In the genomic region with DNA sequence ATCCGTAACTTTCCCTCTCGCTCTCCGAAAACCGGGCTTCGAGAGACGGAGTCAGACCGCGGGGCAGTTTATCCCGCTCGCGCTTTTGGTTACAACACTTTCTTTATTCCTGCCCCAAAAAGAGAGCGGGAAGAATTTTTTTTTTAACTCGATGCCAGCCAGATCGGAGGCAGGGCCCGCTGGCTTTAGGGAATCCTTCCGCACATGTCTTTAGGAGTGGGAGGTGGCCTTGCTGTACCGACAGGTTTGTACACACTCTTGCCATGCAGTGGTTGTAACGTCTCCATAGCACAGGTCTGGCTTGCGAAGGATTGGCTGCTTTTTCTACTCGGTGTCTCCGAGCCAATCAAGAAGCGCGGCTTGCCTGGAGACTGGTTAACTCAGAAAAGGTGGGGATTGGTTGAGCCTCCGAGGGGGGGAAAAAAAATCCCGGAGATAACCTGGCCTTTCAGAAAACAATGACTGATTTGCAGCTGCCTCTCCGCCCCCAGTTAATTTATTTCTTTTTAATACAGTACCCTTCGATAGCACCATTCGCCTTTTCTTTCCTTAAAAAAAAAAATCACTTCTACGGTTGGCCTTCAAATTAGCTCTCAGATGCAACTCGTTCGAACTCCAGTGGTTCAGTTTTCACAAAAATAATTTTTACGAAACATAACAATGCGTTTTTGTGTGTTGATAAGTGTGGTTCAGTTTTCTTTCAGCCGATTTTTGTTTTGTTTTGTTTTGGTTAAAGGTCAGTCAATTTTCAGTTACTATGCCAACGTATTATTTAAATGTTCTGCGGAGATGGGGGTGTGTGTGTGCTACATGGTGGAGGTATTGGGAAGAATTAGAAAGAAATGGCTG, we compare ENCODE assay signal across 8 mouse cellular contexts. TPM values are rescaled to one million over a fixed set of nuclear protein-coding genes. Genes with fewer than 3 reads are reported as not detected.
DNase-seq lines count a peak whose midpoint lies in the region; ATAC-seq lines count a peak whose summit lies in the region.

No protein-coding gene starts in this region.

- H3K4me1 ChIP-seq in embryonic facial prominence, embryonic 10.5 days, result peaks cover 11% of the 10 kb centered on the region
- H3K4me1 ChIP-seq in intestine, embryonic 15.5 days (replicated peaks), result 0 out of 2 replicates have a peak, but pooled peaks cover 2% of the 10 kb centered on the region
- H3K4me1 ChIP-seq in midbrain, embryonic 10.5 days, result peaks cover 24% of the 10 kb centered on the region

- no peaks in the 10 kb centered on the region for H3K27me3 ChIP-seq in embryonic facial prominence, embryonic 10.5 days (replicated peaks; ENCODE audit: low read depth, poor library complexity, severe bottlenecking)
- H3K27me3 ChIP-seq in intestine, embryonic 15.5 days (replicated peaks), result no peaks in the 10 kb centered on the region
- H3K27me3 ChIP-seq in midbrain, embryonic 10.5 days (ENCODE audit: low read depth, poor library complexity, severe bottlenecking), result no peaks in the 10 kb centered on the region

- H3K4me2 ChIP-seq in intestine, embryonic 15.5 days (replicated peaks), result peak overlapping the region; percentile 76

- H3K27ac ChIP-seq in embryonic facial prominence, embryonic 10.5 days (replicated peaks), result peak overlapping the region; percentile 99
- H3K27ac ChIP-seq in intestine, embryonic 15.5 days, result peak overlapping the region; percentile 100
- H3K27ac ChIP-seq in midbrain, embryonic 10.5 days (replicated peaks), result peak overlapping the region; percentile 99

- no peaks in the 10 kb centered on the region for H3K9me3 ChIP-seq in embryonic facial prominence, embryonic 10.5 days
- no peaks in the 10 kb centered on the region for H3K9me3 ChIP-seq in intestine, embryonic 15.5 days
- no peaks in the 10 kb centered on the region for H3K9me3 ChIP-seq in midbrain, embryonic 10.5 days (replicated peaks)

- peak overlapping the region; percentile 83 for H3K4me3 ChIP-seq in embryonic facial prominence, embryonic 10.5 days
- H3K4me3 ChIP-seq in intestine, embryonic 15.5 days (replicated peaks), result peak overlapping the region; percentile 91
- peak overlapping the region; percentile 74 for H3K4me3 ChIP-seq in midbrain, embryonic 10.5 days

- DNase-seq in adrenal gland, postnatal 14 days, result peak; percentile 93
- DNase-seq in embryonic facial prominence, embryonic 10.5 days (ENCODE audit: low spot score), result peak; percentile 91
- peak; percentile 51 to 81 for DNase-seq in gastrocnemius, postnatal 4 days (ENCODE audit: low spot score in 2 of 2)
- peak; percentile 87 to 88 for DNase-seq in left cerebral cortex, postnatal 36 days (ENCODE audit: low spot score in 2 of 2)
- DNase-seq in midbrain, embryonic 10.5 days (ENCODE audit: low spot score), result peak; percentile 87
- DNase-seq in right cerebral cortex, postnatal 36 days (ENCODE audit: low spot score in 2 of 2), result peak; percentile 86 to 93
- peak; percentile 93 for DNase-seq in yolk sac, embryonic 10.5 days (ENCODE audit: low spot score)

- peak; percentile 87 for ATAC-seq in intestine, embryonic 15.5 days

- H3K9ac ChIP-seq in intestine, embryonic 15.5 days, result peak overlapping the region; percentile 99

- intact Hi-C loops in left cerebral cortex, postnatal 36 days (cut with DNase I), result loop anchor here (1.0 to 5.0 kb wide), 2 partner anchors 67 to 172 kb away; a partner anchor contains a TSS

- peaks cover 15% of the 10 kb centered on the region for H3K36me3 ChIP-seq in embryonic facial prominence, embryonic 10.5 days (replicated peaks)
- no peaks in the 10 kb centered on the region for H3K36me3 ChIP-seq in intestine, embryonic 15.5 days
- H3K36me3 ChIP-seq in midbrain, embryonic 10.5 days, result peaks cover 7% of the 10 kb centered on the region

- 8% methylated on average over 36 of the region's 36 CpGs for WGBS in embryonic facial prominence, embryonic 10.5 days
- 4% methylated on average over 36 of the region's 36 CpGs for WGBS in intestine, embryonic 15.5 days
- WGBS in midbrain, embryonic 10.5 days, result 9% methylated on average over 36 of the region's 36 CpGs

RNA-seq across cellular contexts. Expression of a gene that starts 1.7 kb away (rescaled TPM):
- total RNA-seq in adrenal gland, postnatal 14 days (2021), result 26.2 and 27.2 TPM in 2 replicates
- 37.0 and 37.5 TPM in 2 replicates for polyA plus RNA-seq in embryonic facial prominence, embryonic 10.5 days (2016; fragmentation: Nextera tagmentation; extraction: Ambion mirVana)
- 10 to 100 TPM; 61.3 to 67.5 TPM for total RNA-seq in gastrocnemius, postnatal 4 days (2021)
- polyA plus RNA-seq in intestine, embryonic 15.5 days (2015; fragmentation: Nextera tagmentation; extraction: Ambion mirVana), result 21.5 and 25.0 TPM in 2 replicates
- 10 to 100 TPM in 1 of 2 experiments, 1 to 10 TPM in 1; 4.4 to 12.0 TPM for total RNA-seq in left cerebral cortex, postnatal 36 days (2021)
- polyA plus RNA-seq in midbrain, embryonic 10.5 days (2016; fragmentation: Nextera tagmentation; extraction: Ambion mirVana), result 30.4 and 33.3 TPM in 2 replicates

Comparison
In these comparisons a context has a peak if more than half of its experiments do, and no peak if none do; other contexts are left out.
1. Peak in every context shown above with its lines: DNase-seq, ATAC-seq, H3K4me3 ChIP-seq and H3K27ac ChIP-seq.